40 mouse cellular contexts compared by ENCODE assay signal in the genomic region with DNA sequence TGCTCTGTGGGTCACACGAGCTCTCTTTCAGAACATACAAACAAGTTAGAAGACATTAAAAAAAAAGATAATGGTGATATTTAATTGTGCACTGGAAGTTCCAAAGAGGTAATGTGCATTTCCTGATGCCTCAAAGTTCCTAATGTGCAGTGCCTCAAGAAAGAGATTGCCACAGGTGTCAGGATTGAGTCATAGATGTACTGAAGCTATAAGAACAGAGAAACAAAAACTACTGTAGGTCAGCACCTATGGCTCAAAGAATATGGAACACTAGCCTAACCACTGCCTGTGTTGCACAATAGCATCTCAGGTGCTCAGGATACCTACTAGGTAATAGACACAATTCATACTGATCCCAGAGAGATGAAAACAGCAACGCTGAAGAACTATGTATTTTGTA. TPM values are rescaled to one million over a fixed set of nuclear protein-coding genes. Genes with fewer than 3 reads are reported as not detected.
"Had no signal": no experiment of that assay in that cellular context is flagged by ENCODE, and none has a peak within 500 bp of the region (broad histone marks: within the 10 kb centered on the region; RNA-seq: fewer than 3 reads in every experiment).

No protein-coding gene starts in this region.

- H3K4me2 ChIP-seq: heart, embryonic 11.5 days; heart, embryonic 12.5 days; heart, embryonic 13.5 days; heart, embryonic 15.5 days; hindbrain, embryonic 12.5 days; hindbrain, embryonic 13.5 days; hindbrain, embryonic 14.5 days; hindbrain, embryonic 15.5 days; intestine, embryonic 15.5 days; kidney, embryonic 15.5 days had no signal

- H3K36me3 ChIP-seq: heart, embryonic 10.5 days; heart, embryonic 12.5 days; heart, embryonic 13.5 days; heart, embryonic 15.5 days; hindbrain, embryonic 10.5 days; hindbrain, embryonic 12.5 days; hindbrain, embryonic 13.5 days; hindbrain, embryonic 15.5 days; intestine, embryonic 15.5 days; kidney, embryonic 15.5 days had no signal

- H3K4me1 ChIP-seq: heart, embryonic 10.5 days; heart, embryonic 12.5 days; heart, embryonic 13.5 days; heart, embryonic 15.5 days; hindbrain, embryonic 10.5 days; hindbrain, embryonic 12.5 days; hindbrain, embryonic 13.5 days; hindbrain, embryonic 15.5 days; intestine, embryonic 15.5 days; kidney, embryonic 15.5 days had no signal

- H3K9ac ChIP-seq: heart, embryonic 12.5 days; heart, embryonic 13.5 days; heart, embryonic 15.5 days; hindbrain, embryonic 12.5 days; hindbrain, embryonic 13.5 days; hindbrain, embryonic 14.5 days; hindbrain, embryonic 15.5 days; intestine, embryonic 15.5 days; kidney, embryonic 15.5 days had no signal

- ATAC-seq: hindbrain, embryonic 16.5 days; hindbrain, postnatal 0 days; inflammation-experienced regulatory T-cells, adult 6 months; intestine, embryonic 15.5 days; intestine, embryonic 16.5 days; intestine, postnatal 0 days had no signal

- H3K27me3 ChIP-seq: heart, embryonic 12.5 days; heart, embryonic 13.5 days; heart, embryonic 15.5 days; hindbrain, embryonic 12.5 days; hindbrain, embryonic 13.5 days; hindbrain, embryonic 15.5 days; intestine, embryonic 15.5 days; kidney, embryonic 15.5 days had no signal

- DNase-seq: heart, postnatal 10 days; heart, postnatal 14 days; heart, postnatal 36 days; heart, postnatal 4 days; kidney, adult 11 months; kidney, adult 18-20 months; kidney, adult 2 months; kidney, adult 8-10 months; kidney, adult 9 months; kidney, postnatal 10 days; kidney, postnatal 14 days; kidney, postnatal 25 days; kidney, postnatal 36 days; kidney, postnatal 4 days; layer of hippocampus, adult 9-11 months; layer of hippocampus, postnatal 36 days had no signal

- H3K27ac ChIP-seq: heart, embryonic 10.5 days; heart, embryonic 13.5 days; heart, embryonic 15.5 days; hindbrain, embryonic 10.5 days; hindbrain, embryonic 12.5 days; hindbrain, embryonic 13.5 days; hindbrain, embryonic 14.5 days; hindbrain, embryonic 15.5 days; hindbrain, postnatal 0 days; intestine, embryonic 15.5 days; kidney, embryonic 15.5 days; kidney, postnatal 0 days; layer of hippocampus, adult 2 months had no signal

- H3K4me3 ChIP-seq: heart, embryonic 10.5 days; heart, embryonic 12.5 days; heart, embryonic 13.5 days; heart, embryonic 15.5 days; hindbrain, embryonic 10.5 days; hindbrain, embryonic 12.5 days; hindbrain, embryonic 13.5 days; hindbrain, embryonic 15.5 days; intestine, embryonic 15.5 days; kidney, embryonic 15.5 days; layer of hippocampus, adult 2 months had no signal

- H3K9me3 ChIP-seq: heart, embryonic 10.5 days; heart, embryonic 12.5 days; heart, embryonic 13.5 days; heart, embryonic 15.5 days; hindbrain, embryonic 10.5 days; hindbrain, embryonic 12.5 days; hindbrain, embryonic 13.5 days; hindbrain, embryonic 15.5 days; intestine, embryonic 15.5 days; kidney, embryonic 15.5 days had no signal

RNA-seq across cellular contexts. Expression of a gene that starts 36.3 kb away (rescaled TPM):
- polyA plus RNA-seq: heart, embryonic 10.5 days; heart, embryonic 11.5 days; heart, embryonic 12.5 days; heart, embryonic 13.5 days; heart, embryonic 14.5 days; heart, embryonic 15.5 days; heart, postnatal 0 days; hindbrain, embryonic 10.5 days; hindbrain, embryonic 11.5 days; hindbrain, embryonic 12.5 days; hindbrain, embryonic 13.5 days; hindbrain, embryonic 14.5 days; hindbrain, embryonic 15.5 days; hindbrain, embryonic 16.5 days; hindbrain, postnatal 0 days; inflammation-experienced regulatory T-cells, adult 6 months; kidney, adult 2 months; kidney, embryonic 14.5 days; kidney, embryonic 15.5 days; kidney, embryonic 16.5 days; kidney, postnatal 0 days had no signal
